Mouse (Mus musculus) lung, embryonic 14.5 days (tissue): Measurements from ENCODE around the gene Col6a5. TPM values are rescaled to one million over a fixed set of nuclear protein-coding genes. Genes with fewer than 3 reads are reported as not detected.

Source experiments
- ATAC-seq: fragments of 200-750 bp; cut with Nextera tagmentation; 2 replicates; pipeline ENCODE4 v1.8.0; 2017; ENCODE audit warnings: mild to moderate bottlenecking, moderate TSS enrichment, moderate library complexity; ENCODE audit not compliant: insufficient read depth
- DNase-seq: peaks from one replicate; pipeline ENCODE4 v3.0.0-alpha.2; 2015
- H3K27ac ChIP-seq: fragments of 300-500 bp; sonication (generic); 2 replicates; pipeline ENCODE4 v1.5.1; 2014; ENCODE audit warnings: low read depth, mild to moderate bottlenecking, moderate library complexity
- H3K27me3 ChIP-seq: fragments of 300-500 bp; sonication (generic); 2 replicates; pipeline ENCODE4 v1.6.1; 2014; ENCODE audit warnings: low read length, control low read depth; ENCODE audit not compliant: insufficient read depth
- H3K36me3 ChIP-seq: fragments of 300-500 bp; sonication (generic); 2 replicates; pipeline ENCODE4 v1.6.1; 2014; ENCODE audit warnings: control low read depth; ENCODE audit not compliant: insufficient read depth
- H3K4me1 ChIP-seq: fragments of 300-500 bp; sonication (generic); 2 replicates; pipeline ENCODE4 v1.6.1; 2014; ENCODE audit warnings: antibody characterized with exemption, control low read depth; ENCODE audit not compliant: insufficient read depth
- H3K4me2 ChIP-seq: fragments of 300-500 bp; sonication (generic); 2 replicates; pipeline ENCODE4 v1.6.1; 2014; ENCODE audit warnings: mild to moderate bottlenecking
- H3K4me3 ChIP-seq: fragments of 300-500 bp; sonication (generic); 2 replicates; pipeline ENCODE4 v1.5.1; 2014; ENCODE audit warnings: low read depth, low read length
- H3K9ac ChIP-seq: fragments of 300-500 bp; sonication (generic); 2 replicates; pipeline ENCODE4 v1.6.1; 2014
- H3K9me3 ChIP-seq: fragments of 300-500 bp; sonication (generic); 2 replicates; pipeline ENCODE4 v1.6.1; 2016; ENCODE audit warnings: low read depth, low read length, control low read depth
- CTCF ChIP-seq: IDR thresholded peaks from 2 replicates; pipeline ENCODE4 v1.5.1; 2016; ENCODE audit warnings: antibody characterized with exemption, low read depth
- WGBS: fragments of 180-500 bp; shearing (Covaris S2); extraction: QIAGEN DNeasy Blood & Tissue Kit; methylation state at CpG from one replicate; pipeline ENCODE4 v1.1.7; 2014; 5-methylcytosine and 5-hydroxymethylcytosine counted together
- polyA plus RNA-seq: library from polyadenylated mRNA; unstranded; fragments of >200 nt; fragmentation: Nextera tagmentation; extraction: Ambion mirVana; gene quantifications from 2 replicates; pipeline ENCODE4 v1.2.1, GENCODE M21; 2014

The Col6a5 gene
- polyA plus RNA-seq, 1 experiment from 2014 or later = 0.04 TPM

DNA sequence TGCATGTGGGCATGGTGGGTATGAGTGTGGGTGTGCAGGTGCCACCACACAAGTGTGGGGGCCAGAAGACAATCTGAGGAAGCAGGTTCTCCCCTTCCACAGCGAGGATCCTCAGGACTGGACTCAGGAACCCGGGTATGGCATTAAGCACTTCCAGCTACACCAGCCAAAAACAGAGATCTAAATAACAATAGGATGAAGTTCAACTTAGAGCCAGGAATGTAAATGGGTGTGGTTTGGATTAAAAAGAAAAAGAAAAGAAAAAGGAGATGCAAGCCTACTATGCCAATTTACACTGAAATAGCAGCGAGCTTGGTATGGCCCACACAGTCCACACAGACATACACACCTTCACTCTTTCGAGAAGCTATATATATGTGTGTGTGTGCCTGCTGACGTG is 7.5 kb upstream of the Col6a5 start:
- Histone ChIP-seq H3K4me2 (no peak overlapping the region), H3K27ac (no peak overlapping the region), H3K9me3 (no peaks in the 10 kb centered on the region), H3K4me3 (no peak overlapping the region), H3K27me3 (no peaks in the 10 kb centered on the region), H3K9ac (no peak overlapping the region), H3K36me3 (no peaks in the 10 kb centered on the region), H3K4me1 (no peaks in the 10 kb centered on the region)
- DNase-seq (no peak), ATAC-seq (no peak)
- WGBS = 73% methylated on average over 5 of the region's 5 CpGs
- no peak for TF ChIP-seq CTCF

DNA sequence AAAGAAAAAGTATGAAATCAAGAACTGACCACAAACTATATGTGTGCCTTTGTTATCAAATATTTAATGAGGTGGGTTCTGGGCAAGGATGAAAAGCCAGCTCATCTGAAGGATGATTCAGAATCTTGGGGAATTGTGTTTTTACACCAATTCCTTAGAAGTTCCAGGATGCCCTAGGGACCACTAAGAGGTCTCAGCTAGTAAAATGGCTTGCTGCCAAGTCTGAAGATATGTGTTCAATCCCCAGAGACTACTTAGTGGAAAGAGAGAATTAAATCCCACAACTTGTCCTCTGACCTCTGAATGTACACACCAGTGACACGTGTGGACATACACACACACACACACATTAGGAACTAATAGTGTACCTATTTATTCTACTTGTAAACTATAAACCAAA is 1.3 kb downstream of the Col6a5 start:
- Histone ChIP-seq H3K27me3 (no peaks in the 10 kb centered on the region), H3K4me1 (no peaks in the 10 kb centered on the region), H3K9me3 (no peaks in the 10 kb centered on the region), H3K4me2 (no peak overlapping the region), H3K9ac (no peak overlapping the region), H3K4me3 (no peak overlapping the region), H3K27ac (no peak overlapping the region), H3K36me3 (no peaks in the 10 kb centered on the region)
- DNase-seq (peak; percentile 43), ATAC-seq (no peak)
- 34% methylated on average over 1 of the region's 1 CpGs for WGBS
- no peak for TF ChIP-seq CTCF

DNA sequence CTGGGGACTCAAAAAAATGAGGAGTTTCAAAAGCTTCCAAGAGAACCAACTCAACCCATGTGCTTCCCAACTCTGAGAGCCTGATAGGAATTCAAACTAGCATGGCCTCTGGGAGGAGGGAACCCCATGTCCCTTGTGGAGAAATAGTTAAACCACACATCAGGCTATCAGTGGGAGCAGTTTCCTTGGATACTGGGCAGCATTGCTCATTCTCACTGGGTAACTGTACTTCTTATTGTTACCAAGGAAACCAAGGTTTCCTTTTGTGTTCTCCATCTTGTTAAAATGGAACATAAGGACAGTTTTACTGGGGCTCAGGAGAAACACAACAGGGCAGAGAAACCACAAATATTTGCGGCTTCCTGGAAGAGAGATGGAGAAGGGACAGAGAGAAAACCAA is 10.7 kb downstream of the Col6a5 start:
- no peak for ATAC-seq
- H3K4me1 ChIP-seq = no peaks in the 10 kb centered on the region
- H3K27me3 ChIP-seq = no peaks in the 10 kb centered on the region

GRCm38 (mm10) chr9:105947577-105947976 is 12.9 kb downstream of the Col6a5 start:
- Histone ChIP-seq H3K27ac (no peak overlapping the region), H3K4me2 (no peak overlapping the region), H3K9me3 (no peaks in the 10 kb centered on the region), H3K36me3 (no peaks in the 10 kb centered on the region), H3K27me3 (no peaks in the 10 kb centered on the region), H3K9ac (no peak overlapping the region), H3K4me3 (no peak overlapping the region), H3K4me1 (no peaks in the 10 kb centered on the region)
- ATAC-seq (no peak), DNase-seq (no peak)
- 52% methylated on average over 3 of the region's 3 CpGs for WGBS
- no peak for TF ChIP-seq CTCF

More for the DNA sequence above, 10.7 kb downstream of the Col6a5 start:
- no peak for DNase-seq
- WGBS = 95% methylated on average over 1 of the region's 1 CpGs
- H3K9ac ChIP-seq = no peak overlapping the region
- no peak overlapping the region for H3K4me3 ChIP-seq
- no peaks in the 10 kb centered on the region for H3K36me3 ChIP-seq
- no peak overlapping the region for H3K4me2 ChIP-seq
- no peaks in the 10 kb centered on the region for H3K9me3 ChIP-seq
- no peak overlapping the region for H3K27ac ChIP-seq
- no peak for TF ChIP-seq CTCF

DNA sequence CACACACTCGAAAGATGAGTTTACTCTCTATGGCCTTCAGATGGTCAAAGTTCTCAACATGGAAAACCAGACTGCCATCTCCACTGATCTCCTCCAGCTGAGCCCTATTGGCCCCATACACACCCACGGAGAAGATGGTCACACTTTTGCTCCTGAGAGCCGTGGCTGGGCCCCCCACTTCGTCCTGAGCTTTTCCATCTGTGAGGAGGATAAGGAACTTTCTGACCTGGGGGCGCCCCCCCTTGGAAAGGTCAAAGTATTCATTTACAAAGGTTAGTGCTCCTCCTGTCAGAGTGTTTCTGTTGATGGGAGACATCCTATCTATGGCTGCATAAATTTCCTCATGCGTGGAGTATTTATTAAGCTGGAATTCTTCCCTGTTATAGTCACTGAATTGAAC is 26.6 kb downstream of the Col6a5 start:
- no peak overlapping the region for H3K4me3 ChIP-seq
- no peak overlapping the region for H3K27ac ChIP-seq
- no peaks in the 10 kb centered on the region for H3K4me1 ChIP-seq
- WGBS = 31% methylated on average over 6 of the region's 6 CpGs
- no peak overlapping the region for H3K4me2 ChIP-seq
- no peaks in the 10 kb centered on the region for H3K27me3 ChIP-seq
- ATAC-seq = no peak
- H3K36me3 ChIP-seq = no peaks in the 10 kb centered on the region
- TF ChIP-seq CTCF = no peak
- no peaks in the 10 kb centered on the region for H3K9me3 ChIP-seq
- H3K9ac ChIP-seq = no peak overlapping the region
- no peak for DNase-seq

GRCm38 (mm10) chr9:105929287-105929686 is 31.2 kb downstream of the Col6a5 start:
- H3K4me1 ChIP-seq = no peaks in the 10 kb centered on the region
- DNase-seq (no peak), ATAC-seq (no peak)
- H3K36me3 ChIP-seq = no peaks in the 10 kb centered on the region
- H3K4me2 ChIP-seq = no peak overlapping the region
- H3K4me3 ChIP-seq = no peak overlapping the region
- 69% methylated on average over 4 of the region's 4 CpGs for WGBS
- no peak overlapping the region for H3K27ac ChIP-seq
- TF ChIP-seq CTCF = no peak
- no peaks in the 10 kb centered on the region for H3K27me3 ChIP-seq
- H3K9me3 ChIP-seq = no peaks in the 10 kb centered on the region
- no peak overlapping the region for H3K9ac ChIP-seq

DNA sequence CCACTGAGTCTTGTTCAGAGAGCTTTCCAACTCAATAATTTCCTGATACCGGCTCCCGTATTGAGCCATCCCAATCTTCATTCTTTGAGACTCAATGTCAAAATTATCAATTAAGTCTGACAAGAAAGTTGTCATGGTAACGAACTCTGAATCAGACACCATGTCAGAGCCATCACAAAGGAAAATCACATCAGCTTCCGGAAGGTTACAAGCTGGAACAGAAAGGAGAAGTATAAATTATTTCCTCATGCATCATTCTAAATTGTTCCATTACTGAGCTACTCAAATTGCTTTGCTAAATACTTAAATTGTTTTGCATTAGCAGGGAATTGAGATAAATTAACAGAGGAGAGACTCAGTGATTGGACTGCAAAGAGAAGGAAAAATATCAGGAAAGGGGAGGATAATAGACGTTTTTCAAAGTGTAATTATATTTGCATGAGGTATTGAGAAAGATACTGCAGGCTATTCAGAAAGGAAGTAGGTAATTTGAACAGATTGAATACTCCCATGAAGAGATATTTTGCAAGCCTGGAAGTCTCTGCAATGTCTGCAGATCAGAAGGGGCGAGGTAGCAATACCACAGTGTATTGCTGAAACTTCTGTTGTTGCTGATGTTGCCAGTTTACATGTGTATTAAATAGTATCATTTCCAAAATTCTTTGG is 31.9 kb downstream of the Col6a5 start:
- ATAC-seq (no peak), DNase-seq (no peak)
- TF ChIP-seq CTCF = no peak
- Histone ChIP-seq H3K4me1 (no peaks in the 10 kb centered on the region), H3K36me3 (no peaks in the 10 kb centered on the region), H3K9me3 (no peaks in the 10 kb centered on the region), H3K4me3 (no peak overlapping the region), H3K9ac (no peak overlapping the region), H3K4me2 (no peak overlapping the region), H3K27ac (no peak overlapping the region), H3K27me3 (no peaks in the 10 kb centered on the region)
- WGBS = 72% methylated on average over 6 of the region's 6 CpGs

DNA sequence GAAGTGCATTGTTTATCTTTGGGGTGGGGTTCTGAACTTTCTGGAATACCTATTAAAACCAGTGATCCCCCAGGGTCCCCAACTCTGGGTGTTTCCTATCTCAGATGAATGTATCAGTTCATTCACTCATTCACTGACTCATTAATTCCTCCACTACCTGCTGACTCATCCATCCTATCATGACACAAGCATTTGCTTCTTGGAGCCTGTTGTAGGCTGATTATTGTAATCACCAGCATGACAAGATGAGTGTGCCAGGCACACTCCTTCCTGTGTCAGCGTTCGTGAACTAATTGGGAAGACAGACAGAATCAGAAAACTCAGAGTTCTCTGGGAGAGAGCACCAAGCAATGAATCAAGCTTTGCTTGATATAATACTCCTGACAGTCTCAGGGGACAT is 36.8 kb downstream of the Col6a5 start:
- Histone ChIP-seq H3K4me2 (no peak overlapping the region), H3K9me3 (no peaks in the 10 kb centered on the region), H3K27ac (no peak overlapping the region), H3K4me1 (no peaks in the 10 kb centered on the region), H3K36me3 (no peaks in the 10 kb centered on the region), H3K4me3 (no peak overlapping the region), H3K27me3 (no peaks in the 10 kb centered on the region), H3K9ac (no peak overlapping the region)
- ATAC-seq = no peak
- DNase-seq = no peak
- 65% methylated on average over 2 of the region's 2 CpGs for WGBS
- no peak for TF ChIP-seq CTCF
